Mouse (Mus musculus) midbrain, embryonic 14.5 days (tissue): ENCODE results near the gene Lag3. TPM values are rescaled to one million over a fixed set of nuclear protein-coding genes. Genes with fewer than 3 reads are reported as not detected.

Experiments used
- polyA plus RNA-seq: library from polyadenylated mRNA; unstranded; fragments of >200 nt; fragmentation: Nextera tagmentation; extraction: Ambion mirVana; gene quantifications from 2 replicates; pipeline ENCODE4 v1.2.1, GENCODE M21; 2014

The Lag3 gene
- polyA plus RNA-seq, 1 experiment from 2014 or later = 3.5 TPM

Other genes starting within 250 kb of the Lag3 start
- gene Lpcat3, start 248.7 kb downstream of the Lag3 start, polyA plus RNA-seq = 31.9 and 34.6 TPM in 2 replicates
- gene Emg1, start 199.5 kb downstream of the Lag3 start, polyA plus RNA-seq = 111 and 120 TPM in 2 replicates
- gene Phb2, start 199.4 kb downstream of the Lag3 start, polyA plus RNA-seq = 249 and 250 TPM in 2 replicates
- gene Ptpn6, start 173.0 kb downstream of the Lag3 start, polyA plus RNA-seq = 2.1 and 5.6 TPM in 2 replicates
- 689 and 844 TPM in 2 replicates for gene Grcc10, start 170.3 kb downstream of the Lag3 start, polyA plus RNA-seq
- not detected in 2 replicates for gene Gm45234, start 155.7 kb downstream of the Lag3 start, polyA plus RNA-seq
- gene Atn1, start 155.2 kb downstream of the Lag3 start, polyA plus RNA-seq = 24.4 and 32.3 TPM in 2 replicates
- gene Eno2, start 142.0 kb downstream of the Lag3 start, polyA plus RNA-seq = 64.3 and 83.3 TPM in 2 replicates
- gene Lrrc23, start 132.0 kb downstream of the Lag3 start, polyA plus RNA-seq = 1.4 and 3.2 TPM in 2 replicates
- 5.9 and 6.3 TPM in 2 replicates for gene Spsb2, start 103.0 kb downstream of the Lag3 start, polyA plus RNA-seq
- 343 and 349 TPM in 2 replicates for gene Tpi1, start 97.4 kb downstream of the Lag3 start, polyA plus RNA-seq
- 184 and 191 TPM in 2 replicates for gene Usp5, start 82.2 kb downstream of the Lag3 start, polyA plus RNA-seq
- gene Cdca3, start 82.2 kb downstream of the Lag3 start, polyA plus RNA-seq = 25.0 and 43.7 TPM in 2 replicates
- 1.7 and 4.5 TPM in 2 replicates for gene Gnb3, start 71.4 kb downstream of the Lag3 start, polyA plus RNA-seq
- 13.9 and 15.7 TPM in 2 replicates for gene P3h3, start 54.0 kb downstream of the Lag3 start, polyA plus RNA-seq
- gene Gpr162, start 47.7 kb downstream of the Lag3 start, polyA plus RNA-seq = 14.7 and 34.9 TPM in 2 replicates
- gene Cd4, start 23.5 kb downstream of the Lag3 start, polyA plus RNA-seq = 0.11 and 0.27 TPM in 2 replicates
- gene Ptms, start 8.4 kb upstream of the Lag3 start, polyA plus RNA-seq = 749 and 823 TPM in 2 replicates
- 535 and 570 TPM in 2 replicates for gene Mlf2, start 19.7 kb upstream of the Lag3 start, polyA plus RNA-seq
- 85.6 and 85.9 TPM in 2 replicates for gene Cops7a, start 53.8 kb upstream of the Lag3 start, polyA plus RNA-seq
- 43.2 and 57.1 TPM in 2 replicates for gene Pianp, start 85.0 kb upstream of the Lag3 start, polyA plus RNA-seq
- 13.7 and 16.2 TPM in 2 replicates for gene Zfp384, start 97.4 kb upstream of the Lag3 start, polyA plus RNA-seq
- gene Ing4, start 128.1 kb upstream of the Lag3 start, polyA plus RNA-seq = 132 and 144 TPM in 2 replicates
- 16.3 and 16.7 TPM in 2 replicates for gene Acrbp, start 138.0 kb upstream of the Lag3 start, polyA plus RNA-seq
- gene Lpar5, start 156.2 kb upstream of the Lag3 start, polyA plus RNA-seq = 0.45 and 0.77 TPM in 2 replicates
- 70.7 and 90.6 TPM in 2 replicates for gene Chd4, start 184.3 kb upstream of the Lag3 start, polyA plus RNA-seq
- 42.7 and 46.3 TPM in 2 replicates for gene Nop2, start 220.2 kb upstream of the Lag3 start, polyA plus RNA-seq
- gene Iffo1, start 233.5 kb upstream of the Lag3 start, polyA plus RNA-seq = 15.8 and 18.2 TPM in 2 replicates